Mouse (Mus musculus) v-Abl transformed pro-B cells (cell line): ENCODE results near the gene Srprb.
"Not testable (repeated sequence)": the region's sequence is repeated elsewhere in the genome, so short reads cannot be mapped to it uniquely, and the experiment has no call there.

ENCODE experiments used
- in situ Hi-C, 2 experiments: fragments of 400-800 bp; cut with MboI; formaldehyde crosslinking; loops; one replicate each; pipeline ENCODE4 v1.15.1; 2025; ENCODE audit not compliant: unreplicated experiment in 2 of 2

Srprb gene

GRCm38 (mm10) chr9:103214281-103214680 is 12.3 kb upstream of the Srprb start:
- in situ Hi-C loops: loop anchor here (5.0 to 25.0 kb wide), 2 partner anchors 117 to 577 kb away; partner anchors contain the start of genes Anapc13 (in 1 of the 2) and Cep63 (in 1 of the 2)

GRCm38 (mm10) chr9:103213631-103214030 is 11.7 kb upstream of the Srprb start:
- in situ Hi-C loops: loop anchor here (5.0 to 25.0 kb wide), 2 partner anchors 116 to 576 kb away; partner anchors contain the start of genes Anapc13 (in 1 of the 2) and Cep63 (in 1 of the 2)

- in situ Hi-C loops: loop anchor here (5.0 to 25.0 kb wide), 2 partner anchors 116 to 576 kb away; partner anchors contain the start of genes Anapc13 (in 1 of the 2) and Cep63 (in 1 of the 2)
Measured at GRCm38 (mm10) chr9:103212654-103213420, 10.9 kb upstream of the Srprb start.

GRCm38 (mm10) chr9:103208802-103209423 is 7.0 kb upstream of the Srprb start:
- in situ Hi-C loops: loop anchor here in 1 of 2 experiments (25.0 kb wide), 1 partner anchor 572 kb away; the partner anchor contains the start of genes Anapc13 and Cep63

GRCm38 (mm10) chr9:103207846-103208245 is 5.9 kb upstream of the Srprb start:
- in situ Hi-C loops: loop anchor here in 1 of 2 experiments (25.0 kb wide), 1 partner anchor 571 kb away; the partner anchor contains the start of genes Anapc13 and Cep63

- in situ Hi-C loops: loop anchor here in 1 of 2 experiments (25.0 kb wide), 1 partner anchor 568 kb away; the partner anchor contains the start of genes Anapc13 and Cep63
Measured at GRCm38 (mm10) chr9:103205786-103206185, 3.8 kb upstream of the Srprb start.

- in situ Hi-C loops: loop anchor here in 1 of 2 experiments (25.0 kb wide), 1 partner anchor 551 kb away; the partner anchor contains the start of genes Anapc13 and Cep63
Measured at GRCm38 (mm10) chr9:103188416-103188815, 13.5 kb downstream of the Srprb start.

GRCm38 (mm10) chr9:103186747-103187146 is 15.2 kb downstream of the Srprb start:
- in situ Hi-C loops: loop anchor here in 1 of 2 experiments (25.0 kb wide), 1 partner anchor 549 kb away; the partner anchor contains the start of genes Anapc13 and Cep63

- in situ Hi-C loops: loop anchor here in 1 of 2 experiments (25.0 kb wide), 1 partner anchor 549 kb away; the partner anchor contains the start of genes Anapc13 and Cep63
Measured at GRCm38 (mm10) chr9:103185946-103186345, 16.0 kb downstream of the Srprb start.

GRCm38 (mm10) chr9:103184855-103185254 is 17.1 kb downstream of the Srprb start:
- in situ Hi-C loops: loop anchor here in 1 of 2 experiments (25.0 kb wide), 1 partner anchor 548 kb away; the partner anchor contains the start of genes Anapc13 and Cep63

- in situ Hi-C loops: loop anchor here in 1 of 2 experiments (25.0 kb wide), 1 partner anchor 545 kb away; the partner anchor contains the start of genes Anapc13 and Cep63
Measured at GRCm38 (mm10) chr9:103181886-103182285, 20.1 kb downstream of the Srprb start.

- in situ Hi-C loops: loop anchor here in 1 of 2 experiments (25.0 kb wide), 1 partner anchor 544 kb away; the partner anchor contains the start of genes Anapc13 and Cep63
Measured at GRCm38 (mm10) chr9:103180807-103181565, 21.0 kb downstream of the Srprb start.

- in situ Hi-C loops: loop anchor here in 1 of 2 experiments (25.0 kb wide), 1 partner anchor 543 kb away; the partner anchor contains the start of genes Anapc13 and Cep63
Measured at GRCm38 (mm10) chr9:103180303-103180702, 21.6 kb downstream of the Srprb start.

GRCm38 (mm10) chr9:103175692-103176091 is 26.2 kb downstream of the Srprb start:
- in situ Hi-C loops: loop anchor here in 1 of 2 experiments (5.0 to 25.0 kb wide), 2 partner anchors 83 to 538 kb away; partner anchors contain the start of genes Anapc13 and Cep63

GRCm38 (mm10) chr9:103174771-103175519 is 27.0 kb downstream of the Srprb start:
- in situ Hi-C loops: loop anchor here (5.0 to 25.0 kb wide), 2 partner anchors 83 to 538 kb away; partner anchors contain the start of genes Anapc13 (in 1 of the 2) and Cep63 (in 1 of the 2)

- in situ Hi-C loops: no loop called here
Measured at GRCm38 (mm10) chr9:103168771-103169170, 33.2 kb downstream of the Srprb start.

GRCm38 (mm10) chr9:103168046-103168445 is 33.9 kb downstream of the Srprb start:
- in situ Hi-C loops: no loop called here

- in situ Hi-C loops: no loop called here
Measured at GRCm38 (mm10) chr9:103163806-103164205, 38.1 kb downstream of the Srprb start.

GRCm38 (mm10) chr9:103155158-103155557 is 46.8 kb downstream of the Srprb start:
- in situ Hi-C loops: not testable (repeated sequence)
